Mouse (Mus musculus) forebrain, postnatal 0 days (tissue): ENCODE measurements around the gene Fam151a. TPM values are rescaled to one million over a fixed set of nuclear protein-coding genes. Genes with fewer than 3 reads are reported as not detected.

Source experiments
- ATAC-seq: fragments of 200-750 bp; cut with Nextera tagmentation; 2 replicates; pipeline ENCODE4 v1.8.0; 2017; ENCODE audit warnings: mild to moderate bottlenecking, moderate library complexity
- DNase-seq: peaks from one replicate; pipeline ENCODE4 v3.0.0-alpha.2; 2015
- H3K27ac ChIP-seq: fragments of 300-500 bp; sonication (generic); 2 replicates; pipeline ENCODE4 v1.5.1; 2014; ENCODE audit warnings: low read depth, mild to moderate bottlenecking, antibody characterized with exemption, low read length, moderate library complexity, mixed read lengths
- H3K27me3 ChIP-seq: fragments of 300-500 bp; sonication (generic); 2 replicates; pipeline ENCODE4 v1.6.1; 2014; ENCODE audit warnings: mild to moderate bottlenecking, low read length, mixed read lengths; ENCODE audit not compliant: insufficient read depth
- H3K36me3 ChIP-seq: fragments of 300-500 bp; sonication (generic); 2 replicates; pipeline ENCODE4 v1.6.1; 2014; ENCODE audit warnings: mild to moderate bottlenecking, moderate library complexity; ENCODE audit not compliant: insufficient read depth
- H3K4me1 ChIP-seq: fragments of 300-500 bp; sonication (generic); 2 replicates; pipeline ENCODE4 v1.6.1; 2014; ENCODE audit warnings: antibody characterized with exemption; ENCODE audit not compliant: insufficient read depth
- H3K4me2 ChIP-seq: fragments of 300-500 bp; sonication (generic); 2 replicates; pipeline ENCODE4 v1.6.1; 2014; ENCODE audit warnings: low read depth, mild to moderate bottlenecking, moderate library complexity
- H3K4me3 ChIP-seq: fragments of 300-500 bp; sonication (generic); 2 replicates; pipeline ENCODE4 v1.5.1; 2014; ENCODE audit warnings: low read depth, low read length, mixed read lengths
- H3K9ac ChIP-seq: fragments of 300-500 bp; sonication (generic); 2 replicates; pipeline ENCODE4 v1.6.1; 2014; ENCODE audit warnings: mild to moderate bottlenecking
- H3K9me3 ChIP-seq: fragments of 300-500 bp; sonication (generic); 2 replicates; pipeline ENCODE4 v1.6.1; 2016; ENCODE audit warnings: low read length
- CTCF ChIP-seq: sonication (generic); IDR thresholded peaks from 2 replicates; pipeline ENCODE4 v1.5.1; 2016; ENCODE audit warnings: antibody characterized with exemption, control low read depth, low read depth
- WGBS: fragments of 180-500 bp; shearing (Covaris S2); extraction: QIAGEN DNeasy Blood & Tissue Kit; methylation state at CpG from one replicate; pipeline ENCODE4 v1.1.7; 2014; 5-methylcytosine and 5-hydroxymethylcytosine counted together
- polyA plus RNA-seq: library from polyadenylated mRNA; unstranded; fragments of >200 nt; fragmentation: Nextera tagmentation; extraction: Ambion mirVana; gene quantifications from 2 replicates; pipeline ENCODE4 v1.2.1, GENCODE M21; 2015
- total RNA-seq: library from RNA; depleted of rRNA; stranded (reverse); fragments of >200 nt; gene quantifications from 2 replicates; pipeline ENCODE4 v1.2.3, GENCODE M21; 2014

Fam151a gene
- total and polyA plus RNA-seq, 2 experiments from 2014 or later: not detected

DNA sequence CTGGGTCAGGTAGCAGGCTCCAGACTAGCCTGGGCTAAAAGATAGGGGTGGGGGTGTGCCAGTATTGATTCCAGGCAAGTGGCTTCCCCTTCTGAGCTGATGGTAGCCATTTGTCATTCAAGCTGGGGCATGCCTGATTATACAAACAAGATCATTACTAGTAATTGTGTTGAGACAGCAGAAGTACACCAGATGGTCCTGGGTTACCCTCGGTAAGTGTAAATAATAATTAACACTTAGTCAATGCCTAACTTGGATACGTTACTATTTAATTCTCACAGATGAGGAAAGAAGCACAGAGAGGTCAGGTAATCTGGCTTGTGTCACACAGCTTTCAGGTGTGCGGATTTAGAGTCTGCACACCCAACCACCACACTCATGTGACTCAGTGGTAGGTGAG is 4.2 kb downstream of the Fam151a start:
- no peak for TF ChIP-seq CTCF

DNA sequence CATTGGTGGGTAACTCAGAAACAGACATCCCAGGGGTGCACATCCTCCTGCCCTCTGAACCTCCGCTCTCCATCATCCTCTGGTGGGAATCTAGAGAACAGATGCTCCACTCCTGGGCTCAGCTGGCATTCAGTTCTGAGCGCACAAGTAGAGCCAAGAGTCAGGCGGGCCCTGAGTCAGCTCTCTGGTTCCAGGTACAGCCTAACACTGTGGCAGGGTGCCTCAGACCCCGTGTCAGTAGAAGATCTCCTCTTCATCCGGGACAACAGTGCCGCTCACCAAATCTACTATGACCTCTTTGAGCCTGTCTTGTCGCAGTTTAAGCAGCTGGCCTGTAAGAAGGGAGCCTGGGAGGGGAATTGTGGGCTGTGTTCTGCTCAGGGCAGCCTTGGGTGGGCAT is 12.2 kb downstream of the Fam151a start:
- no peak overlapping the region for H3K27ac ChIP-seq
- no peaks in the 10 kb centered on the region for H3K9me3 ChIP-seq
- no peak for TF ChIP-seq CTCF
- no peak overlapping the region for H3K9ac ChIP-seq
- ATAC-seq (no peak), DNase-seq (no peak)
- no peaks in the 10 kb centered on the region for H3K27me3 ChIP-seq
- no peaks in the 10 kb centered on the region for H3K4me1 ChIP-seq
- no peaks in the 10 kb centered on the region for H3K36me3 ChIP-seq
- 88% methylated on average over 7 of the region's 7 CpGs for WGBS
- H3K4me3 ChIP-seq: no peak overlapping the region
- H3K4me2 ChIP-seq: no peak overlapping the region

More for the DNA sequence above, 4.2 kb downstream of the Fam151a start:
- no peaks in the 10 kb centered on the region for H3K36me3 ChIP-seq
- no peak overlapping the region for H3K27ac ChIP-seq
- no peaks in the 10 kb centered on the region for H3K27me3 ChIP-seq
- H3K9me3 ChIP-seq: no peaks in the 10 kb centered on the region
- WGBS: 49% methylated on average over 3 of the region's 3 CpGs
- no peak overlapping the region for H3K4me3 ChIP-seq
- ATAC-seq (no peak), DNase-seq (no peak)
- H3K9ac ChIP-seq: no peak overlapping the region
- H3K4me2 ChIP-seq: no peak overlapping the region
- H3K4me1 ChIP-seq: no peaks in the 10 kb centered on the region

DNA sequence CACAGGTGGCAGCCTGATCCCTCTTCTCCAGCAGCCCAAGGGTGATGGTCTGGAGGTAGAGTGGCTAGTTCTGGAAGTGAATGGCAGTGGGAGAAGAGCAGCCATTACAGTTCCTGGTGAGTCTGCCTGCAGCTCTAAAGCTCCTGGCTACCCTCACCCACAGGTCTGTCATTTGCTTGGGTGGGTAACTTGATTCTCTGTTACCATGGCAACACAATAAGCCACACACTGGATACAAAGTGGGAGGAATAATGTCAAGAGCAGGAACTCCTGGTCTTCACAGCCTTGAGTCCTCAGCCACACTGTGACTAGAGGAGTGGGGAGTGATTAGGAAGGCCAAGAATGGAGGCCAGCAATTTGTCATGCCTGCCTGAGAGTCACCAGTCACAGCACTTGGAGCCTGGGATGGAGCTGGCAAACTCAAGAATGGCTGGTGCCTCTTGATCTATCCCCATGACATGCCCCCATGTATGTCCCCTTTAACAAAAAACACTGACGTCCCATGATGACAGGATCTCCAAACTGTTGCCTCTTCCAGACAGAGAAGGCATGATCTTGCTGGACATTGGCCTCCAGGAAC is 13.4 kb downstream of the Fam151a start:
- no peaks in the 10 kb centered on the region for H3K9me3 ChIP-seq
- no peaks in the 10 kb centered on the region for H3K27me3 ChIP-seq
- no peaks in the 10 kb centered on the region for H3K36me3 ChIP-seq
- DNase-seq (peak; percentile 11), ATAC-seq (no peak; the same call in 1 of the 2 replicates)
- no peaks in the 10 kb centered on the region for H3K4me1 ChIP-seq
- H3K9ac ChIP-seq: no peak overlapping the region
- WGBS: 87% methylated on average over 1 of the region's 1 CpGs
- TF ChIP-seq CTCF: no peak
- H3K4me3 ChIP-seq: no peak overlapping the region
- H3K27ac ChIP-seq: no peak overlapping the region
- no peak overlapping the region for H3K4me2 ChIP-seq

DNA sequence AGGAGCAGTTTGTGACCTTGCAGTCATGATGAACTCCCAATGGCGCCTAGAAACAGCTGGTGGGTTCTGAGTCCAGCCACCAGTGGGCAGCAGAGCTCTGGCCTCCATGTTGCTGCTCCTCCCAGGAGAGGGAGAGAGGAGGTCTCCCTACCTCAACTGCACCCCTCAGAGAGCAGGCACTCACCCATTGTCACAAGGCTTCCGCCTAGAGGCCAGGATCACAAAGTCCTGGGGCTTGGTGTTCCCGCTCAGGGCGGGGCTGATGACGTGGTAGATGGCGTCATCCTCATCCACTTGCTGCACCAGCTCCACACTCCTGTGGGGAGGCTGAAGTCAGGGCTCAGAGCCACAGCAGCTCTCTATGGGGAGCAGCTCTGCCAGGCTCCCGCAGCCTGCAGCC is 16.0 kb downstream of the Fam151a start:
- Histone ChIP-seq H3K27ac (peak overlapping the region; percentile 45; the same call in 1 of the 2 replicates), H3K9me3 (no peaks in the 10 kb centered on the region), H3K4me1 (no peaks in the 10 kb centered on the region), H3K27me3 (no peaks in the 10 kb centered on the region), H3K4me2 (peak overlapping the region; percentile 41), H3K36me3 (no peaks in the 10 kb centered on the region), H3K9ac (peak overlapping the region; percentile 25; the same call in 1 of the 2 replicates), H3K4me3 (peak overlapping the region; percentile 13; the same call in 1 of the 2 replicates)
- DNase-seq (peak; percentile 87), ATAC-seq (peak; percentile 96)
- under 1% methylated on average over 7 of the region's 7 CpGs for WGBS
- TF ChIP-seq CTCF: peak; percentile 92

DNA sequence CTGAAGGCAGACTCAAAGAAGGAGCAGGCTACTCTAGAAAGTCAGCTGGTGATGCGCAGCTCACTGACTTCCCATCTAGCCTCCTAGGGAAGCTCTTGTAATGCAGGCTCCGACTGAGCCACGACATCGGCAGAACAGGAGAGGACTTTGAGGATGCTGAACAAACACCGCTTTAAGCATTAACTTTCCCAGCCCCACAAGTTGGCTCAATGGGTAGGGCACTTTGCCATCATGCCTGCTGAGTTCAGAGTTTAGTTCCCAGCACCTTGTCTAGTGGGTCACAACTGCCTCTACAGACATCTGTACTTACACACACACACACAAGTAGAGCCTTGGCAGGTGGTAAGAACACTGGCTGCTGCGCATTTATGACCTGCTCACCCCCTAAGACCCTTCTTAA is 18.0 kb downstream of the Fam151a start:
- H3K4me3 ChIP-seq: no peak overlapping the region
- H3K4me1 ChIP-seq: no peaks in the 10 kb centered on the region
- no peaks in the 10 kb centered on the region for H3K36me3 ChIP-seq
- no peak for TF ChIP-seq CTCF
- no peaks in the 10 kb centered on the region for H3K27me3 ChIP-seq
- H3K27ac ChIP-seq: no peak overlapping the region
- H3K9me3 ChIP-seq: no peaks in the 10 kb centered on the region
- ATAC-seq (no peak), DNase-seq (no peak)
- H3K4me2 ChIP-seq: no peak overlapping the region
- WGBS: 94% methylated on average over 6 of the region's 6 CpGs
- H3K9ac ChIP-seq: no peak overlapping the region

DNA sequence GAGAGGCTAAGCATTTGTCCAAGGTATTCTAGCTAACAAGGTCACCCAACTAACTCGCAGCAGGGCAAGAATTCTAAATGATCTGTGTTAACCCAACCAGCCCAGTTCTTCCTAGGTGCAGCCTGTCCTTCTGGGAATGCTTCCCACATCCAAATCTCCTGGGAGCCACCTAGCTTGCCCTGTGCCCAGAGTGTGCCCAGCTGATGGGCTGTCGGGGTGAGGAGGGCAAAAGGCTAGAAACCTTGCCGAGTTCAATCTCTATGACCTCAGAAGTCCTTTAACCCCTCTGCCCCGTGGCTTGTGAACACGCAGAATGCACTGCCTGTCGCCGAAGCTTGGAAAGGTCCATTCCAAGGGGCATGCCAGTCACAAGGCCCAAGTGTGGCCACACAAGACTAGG is 30.5 kb downstream of the Fam151a start:
- Histone ChIP-seq H3K36me3 (no peaks in the 10 kb centered on the region), H3K27me3 (no peaks in the 10 kb centered on the region), H3K4me3 (no peak overlapping the region), H3K9me3 (no peaks in the 10 kb centered on the region), H3K9ac (no peak overlapping the region), H3K27ac (no peak overlapping the region), H3K4me2 (no peak overlapping the region), H3K4me1 (no peaks in the 10 kb centered on the region)
- no peak for ATAC-seq
- TF ChIP-seq CTCF: no peak
- DNase-seq: no peak
- WGBS: 81% methylated on average over 7 of the region's 7 CpGs

DNA sequence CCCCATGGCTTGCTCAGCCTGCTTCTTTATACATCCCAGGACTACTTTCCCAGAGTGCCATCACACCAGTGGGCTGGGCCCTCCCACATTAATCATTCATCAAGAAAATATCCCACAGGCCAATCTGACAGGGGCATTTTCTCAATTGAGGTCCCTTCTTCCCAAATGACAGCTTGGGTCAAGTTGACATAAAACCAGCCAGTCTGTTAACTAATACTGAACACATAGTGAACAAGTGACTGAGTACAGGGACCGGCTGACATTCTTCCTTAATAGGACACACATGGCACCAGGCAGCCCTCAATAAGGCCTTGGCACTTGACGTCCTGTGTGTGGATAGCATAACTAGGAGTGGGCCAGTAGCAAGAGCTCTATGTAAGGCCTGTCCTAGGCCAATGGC is 35.6 kb downstream of the Fam151a start:
- Histone ChIP-seq H3K4me3 (no peak overlapping the region), H3K27me3 (no peaks in the 10 kb centered on the region), H3K36me3 (no peaks in the 10 kb centered on the region), H3K9me3 (no peaks in the 10 kb centered on the region), H3K27ac (no peak overlapping the region), H3K4me2 (no peak overlapping the region), H3K9ac (no peak overlapping the region), H3K4me1 (no peaks in the 10 kb centered on the region)
- DNase-seq (no peak), ATAC-seq (no peak)
- TF ChIP-seq CTCF: no peak
- WGBS: 70% methylated on average over 2 of the region's 2 CpGs
